Mouse (Mus musculus) brown adipose tissue, adult 24 weeks (tissue): Measurements from ENCODE around the gene Ech1. TPM values are rescaled to one million over a fixed set of nuclear protein-coding genes. Genes with fewer than 3 reads are reported as not detected.

ENCODE experiments used
- H3K27ac ChIP-seq: fragments of 200-500 bp; replicated peaks from 2 replicates; pipeline ENCODE4 v1.5.1; 2012; ENCODE audit warnings: low read depth, mild to moderate bottlenecking, low read length
- H3K4me1 ChIP-seq: fragments of 200-500 bp; 2 replicates; pipeline ENCODE4 v1.6.1; 2012; ENCODE audit warnings: low read length, mixed read lengths; ENCODE audit not compliant: control insufficient read depth, insufficient read depth, insufficient read length
- H3K4me3 ChIP-seq: fragments of 200-500 bp; 2 replicates; pipeline ENCODE4 v1.5.1; 2012; ENCODE audit warnings: low read depth, mild to moderate bottlenecking, low read length, moderate library complexity; ENCODE audit not compliant: insufficient read depth
- polyA plus RNA-seq: library from polyadenylated mRNA; stranded (reverse); fragments of >200 nt; gene quantifications from 2 replicates; pipeline ENCODE4 v1.2.4, GENCODE M21; 2012; ENCODE audit not compliant: missing spikeins, insufficient read depth, insufficient read length

Gene Ech1
- polyA plus RNA-seq, 1 experiment: 3,379 TPM

GRCm38 (mm10) chr7:28794496-28794895 is 30.5 kb upstream of the Ech1 start:
- Histone ChIP-seq H3K4me1 (peaks cover 2% of the 10 kb centered on the region; the same call in 1 of the 2 replicates), H3K4me3 (no peak overlapping the region), H3K27ac (no peak overlapping the region)

GRCm38 (mm10) chr7:28795832-28796231 is 29.2 kb upstream of the Ech1 start:
- H3K27ac ChIP-seq: peak overlapping the region; percentile 90
- H3K4me1 ChIP-seq: peaks cover 3% of the 10 kb centered on the region; the same call in 1 of the 2 replicates
- H3K4me3 ChIP-seq: peak overlapping the region; percentile 55

GRCm38 (mm10) chr7:28796562-28796975 is 28.4 kb upstream of the Ech1 start:
- peak overlapping the region; percentile 90 for H3K27ac ChIP-seq
- peaks cover 9% of the 10 kb centered on the region for H3K4me1 ChIP-seq
- peak overlapping the region; percentile 55 for H3K4me3 ChIP-seq

DNA sequence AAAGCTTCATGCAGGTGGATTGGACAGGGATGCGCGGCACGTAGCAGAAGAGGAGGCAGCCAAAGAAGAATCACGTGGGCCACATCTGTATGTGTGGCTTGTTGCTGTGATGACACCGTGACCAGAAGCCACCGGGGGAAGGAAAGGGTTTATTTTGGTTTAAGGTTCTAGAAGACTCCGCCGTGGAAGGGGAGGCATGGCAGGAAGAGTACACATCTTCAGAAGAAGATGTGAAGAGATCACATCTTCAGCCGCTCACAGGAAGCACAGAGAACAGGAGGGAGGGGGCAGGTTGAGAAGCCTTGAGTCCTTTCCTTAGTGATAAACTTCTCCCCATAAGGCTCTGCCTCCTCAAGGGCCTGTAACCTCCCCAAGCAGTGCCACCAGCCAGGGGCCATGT is 25.0 kb upstream of the Ech1 start:
- Histone ChIP-seq H3K4me3 (no peak overlapping the region), H3K4me1 (peaks cover 18% of the 10 kb centered on the region), H3K27ac (no peak overlapping the region)

DNA sequence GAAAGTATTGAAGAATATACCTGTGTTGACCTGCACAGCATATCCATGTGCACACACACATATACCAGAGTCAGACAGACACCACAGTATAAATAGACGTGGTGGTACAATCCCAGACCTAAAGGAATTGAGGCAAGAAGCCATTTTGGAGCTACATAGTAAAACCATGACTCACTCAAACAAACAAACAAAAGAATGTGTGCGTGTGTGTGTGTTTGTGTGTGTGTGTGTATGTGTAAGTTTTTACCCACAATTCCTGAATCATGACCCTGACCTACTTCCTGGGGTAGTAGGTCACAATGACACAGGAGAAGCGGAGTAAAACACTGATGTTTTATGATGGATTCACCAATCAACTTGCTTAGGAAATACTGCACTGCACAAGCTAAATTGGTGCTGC is 23.6 kb upstream of the Ech1 start:
- H3K27ac ChIP-seq: peak overlapping the region; percentile 98
- H3K4me1 ChIP-seq: peaks cover 16% of the 10 kb centered on the region
- no peak overlapping the region for H3K4me3 ChIP-seq

DNA sequence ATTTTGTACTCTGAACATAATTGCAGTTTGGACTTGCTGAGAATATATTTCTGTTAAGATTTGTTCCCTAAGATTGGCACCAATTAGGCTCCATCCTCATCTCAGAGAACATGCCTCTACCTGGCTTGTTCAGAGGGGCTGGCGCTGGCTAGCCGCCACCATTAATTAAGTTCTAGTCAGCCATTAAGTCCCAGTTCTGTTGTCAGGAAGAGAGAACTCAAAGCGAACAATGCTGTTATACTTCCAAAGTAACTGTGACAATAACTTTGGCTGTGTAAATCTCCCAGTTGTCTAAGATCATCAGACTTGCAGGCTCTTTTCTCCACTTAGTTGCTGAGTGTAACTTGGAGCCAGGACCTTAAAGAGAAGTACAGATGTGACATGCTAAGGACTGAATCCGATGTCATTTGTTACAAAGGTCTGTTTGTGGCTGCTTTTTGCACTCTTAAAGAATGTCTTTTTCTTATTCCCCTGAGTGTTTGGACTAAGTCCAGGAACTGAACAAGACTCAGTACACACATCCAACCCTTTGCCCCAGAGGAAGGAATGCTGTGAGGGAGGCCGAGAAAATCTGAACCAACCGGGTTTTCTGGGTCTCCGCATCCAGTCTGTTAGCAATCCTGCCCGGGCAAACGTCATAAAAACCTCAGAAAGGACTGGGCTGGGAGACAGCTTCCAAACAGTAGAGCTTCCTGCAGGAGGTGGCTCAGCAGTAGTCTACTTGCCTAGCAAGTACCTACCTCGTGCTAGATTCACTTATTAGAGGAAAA is 22.9 kb upstream of the Ech1 start:
- Histone ChIP-seq H3K4me1 (peaks cover 15% of the 10 kb centered on the region), H3K27ac (peak overlapping the region; percentile 98), H3K4me3 (peak overlapping the region; percentile 13; the same call in 1 of the 2 replicates)

DNA sequence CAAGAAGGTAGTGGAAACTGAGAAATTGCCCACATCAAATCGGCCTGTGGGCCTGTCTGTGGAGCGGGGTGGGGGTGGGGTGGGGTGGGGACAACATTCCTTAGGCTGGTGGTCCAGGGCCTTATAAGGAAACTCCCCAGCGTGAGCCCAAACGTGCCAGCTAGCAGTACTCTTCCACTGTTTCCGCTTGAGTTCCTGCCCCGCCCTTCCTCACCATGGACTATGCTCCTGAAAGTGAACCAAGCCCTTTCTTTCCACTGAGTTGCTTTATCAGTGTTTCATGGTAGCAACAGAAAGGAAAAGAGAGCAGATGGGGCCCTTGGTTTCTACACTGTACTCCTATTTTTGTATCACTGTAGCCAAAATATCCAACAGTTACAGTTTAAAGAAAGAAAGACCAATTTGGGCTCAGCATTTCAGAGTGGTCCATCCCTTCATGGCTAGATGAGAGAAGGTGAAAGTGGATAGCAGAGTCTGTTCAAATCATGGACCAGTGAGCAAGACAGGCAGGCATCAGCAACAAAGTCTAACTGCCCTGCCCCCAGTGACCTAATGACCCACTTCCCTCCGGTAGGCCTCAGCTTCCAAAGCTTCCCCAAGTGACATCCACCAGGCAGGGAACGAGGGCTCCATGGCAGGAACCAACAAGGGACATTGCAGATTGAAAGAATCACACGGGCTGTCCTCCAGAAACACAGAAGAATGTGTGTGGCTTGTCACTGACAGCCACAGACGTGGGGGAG is 22.0 kb upstream of the Ech1 start:
- Histone ChIP-seq H3K4me1 (peaks cover 15% of the 10 kb centered on the region), H3K27ac (peak overlapping the region; percentile 98), H3K4me3 (no peak overlapping the region)

DNA sequence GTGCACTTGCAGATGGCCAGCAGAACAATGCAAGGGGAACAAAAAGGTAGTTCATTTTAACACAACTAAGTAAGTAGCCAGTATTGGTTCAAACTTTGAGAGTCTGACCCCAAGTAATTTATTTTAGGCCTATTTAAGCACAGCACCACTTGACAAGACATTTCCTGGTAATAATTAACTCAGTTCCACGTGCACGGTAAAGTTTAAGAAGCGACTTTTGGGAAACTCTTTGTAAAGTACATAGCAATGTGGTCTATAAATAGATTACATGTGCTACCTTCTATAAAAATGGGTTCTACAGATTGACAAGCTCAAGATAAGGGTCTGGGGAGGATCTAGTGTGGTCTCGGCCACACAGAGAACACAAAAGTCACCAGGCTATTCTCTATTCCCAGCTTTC is 21.3 kb upstream of the Ech1 start:
- H3K4me1 ChIP-seq: peaks cover 18% of the 10 kb centered on the region
- no peak overlapping the region for H3K4me3 ChIP-seq
- H3K27ac ChIP-seq: peak overlapping the region; percentile 93

DNA sequence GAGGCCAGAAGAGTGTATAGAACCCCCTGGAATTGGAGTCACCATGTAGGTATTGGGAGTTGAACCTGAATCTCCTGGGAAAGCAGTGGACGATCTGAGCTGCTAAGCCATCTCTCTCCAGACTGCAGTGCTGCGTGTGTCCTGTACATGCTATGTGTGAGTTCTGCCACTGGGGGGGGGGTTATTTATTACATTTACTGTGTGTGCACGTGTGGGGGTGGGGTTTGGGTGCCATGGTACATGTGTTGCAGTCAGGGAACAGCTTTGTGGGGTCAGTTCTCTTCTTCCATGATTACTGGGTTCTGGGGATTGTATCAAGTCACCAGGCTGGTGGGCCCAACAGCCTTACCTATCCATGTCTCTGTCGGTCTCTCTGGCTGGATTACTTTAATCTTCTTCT is 18.1 kb upstream of the Ech1 start:
- no peak overlapping the region for H3K4me3 ChIP-seq
- 0 out of 2 replicates have a peak overlapping the region, but pooled peaks have one; percentile 14 for H3K27ac ChIP-seq
- peaks cover 11% of the 10 kb centered on the region for H3K4me1 ChIP-seq

GRCm38 (mm10) chr7:28807641-28808220 is 17.3 kb upstream of the Ech1 start:
- Histone ChIP-seq H3K27ac (peak overlapping the region; percentile 99), H3K4me3 (peak overlapping the region; percentile 69), H3K4me1 (peaks cover 17% of the 10 kb centered on the region)

GRCm38 (mm10) chr7:28808221-28808941 is 16.6 kb upstream of the Ech1 start, which contains the start of gene Hnrnpl:
TSS of gene Hnrnpl (plus strand) at chr7:28808541.
- Histone ChIP-seq H3K4me3 (peak within 1 kb of the TSS; percentile 71), H3K4me1 (peaks cover 16% of the 10 kb centered on the region)

GRCm38 (mm10) chr7:28808957-28809393 is 16.0 kb upstream of the Ech1 start:
- H3K4me3 ChIP-seq: peak overlapping the region; percentile 71
- H3K27ac ChIP-seq: peak overlapping the region; percentile 97
- peaks cover 18% of the 10 kb centered on the region for H3K4me1 ChIP-seq

More at GRCm38 (mm10) chr7:28808221-28808941, 16.6 kb upstream of the Ech1 start, which contains the start of gene Hnrnpl:
- peak within 1 kb of the TSS; percentile 99 for H3K27ac ChIP-seq

DNA sequence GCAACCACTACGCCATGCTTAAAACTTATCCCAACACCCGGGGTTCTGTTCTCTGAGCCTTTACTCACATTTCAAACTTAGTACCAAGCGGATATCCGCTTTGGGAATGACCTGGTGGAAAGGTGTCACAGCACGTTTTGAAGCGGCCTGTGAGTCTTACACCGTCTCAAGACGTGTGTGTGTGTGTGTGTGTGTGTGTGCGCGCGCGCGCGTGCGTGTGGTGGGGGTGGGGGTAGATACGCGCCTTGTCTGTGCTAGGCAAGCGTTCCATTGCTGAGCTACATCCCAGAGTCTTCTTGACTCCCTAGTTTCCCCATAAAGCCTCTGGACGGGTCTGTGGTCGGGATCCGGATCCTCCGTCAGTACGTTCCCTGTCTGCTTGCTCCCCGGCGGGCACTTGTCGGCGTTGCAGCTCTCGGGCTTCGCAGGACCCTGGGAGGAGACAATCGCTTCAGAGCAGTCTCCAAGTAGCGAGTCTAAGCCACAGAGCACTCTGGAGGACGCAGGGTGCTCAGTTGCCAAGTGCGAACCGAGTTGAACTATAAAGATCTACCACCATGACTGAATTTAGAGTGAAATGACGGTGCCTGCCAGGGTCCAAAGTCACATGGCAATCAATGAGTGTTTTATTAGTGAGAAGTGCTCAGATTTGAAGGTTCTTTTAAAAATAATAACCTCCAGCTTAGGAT is 15.5 kb upstream of the Ech1 start:
- Histone ChIP-seq H3K27ac (peak overlapping the region; percentile 97), H3K4me1 (peaks cover 18% of the 10 kb centered on the region), H3K4me3 (peak overlapping the region; percentile 71)
